Mouse (Mus musculus): ENCODE data around the gene 2310011J03Rik.

DNA sequence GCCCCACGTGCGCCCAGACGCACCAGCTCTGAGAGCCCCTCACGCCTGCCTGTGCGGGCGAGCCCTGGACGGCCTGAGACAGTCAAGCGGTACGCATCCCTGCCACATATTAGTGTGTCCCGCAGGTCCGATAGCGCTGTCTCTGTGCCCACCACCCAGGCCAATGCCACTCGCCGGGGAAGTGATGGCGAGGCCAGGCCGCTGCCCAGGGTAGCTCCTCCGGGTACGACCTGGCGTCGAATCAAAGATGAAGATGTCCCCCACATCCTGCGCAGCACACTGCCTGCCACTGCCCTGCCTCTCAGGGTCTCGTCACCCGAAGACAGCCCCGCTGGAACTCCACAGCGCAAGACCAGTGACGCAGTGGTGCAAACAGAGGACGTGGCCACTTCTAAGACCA is 5.0 kb downstream of the 2310011J03Rik start:
- no peak for TF ChIP-seq EP300 (IDR thresholded peaks at IDR 0.05; ENCODE audit: low read depth)
- no peak for TF ChIP-seq CTCF (IDR thresholded peaks at IDR 0.05; ENCODE audit: low read depth)
